Mouse (Mus musculus) 3134 (cell line): ENCODE data around the gene Tacc2.

Experiments used
- DNase-seq: peaks from one replicate; pipeline ENCODE4 v3.0.0-alpha.2; 2011; ENCODE audit warnings: low spot score; ENCODE audit not compliant: insufficient read length; ENCODE audit errors: extremely low read depth

Gene Tacc2

DNA sequence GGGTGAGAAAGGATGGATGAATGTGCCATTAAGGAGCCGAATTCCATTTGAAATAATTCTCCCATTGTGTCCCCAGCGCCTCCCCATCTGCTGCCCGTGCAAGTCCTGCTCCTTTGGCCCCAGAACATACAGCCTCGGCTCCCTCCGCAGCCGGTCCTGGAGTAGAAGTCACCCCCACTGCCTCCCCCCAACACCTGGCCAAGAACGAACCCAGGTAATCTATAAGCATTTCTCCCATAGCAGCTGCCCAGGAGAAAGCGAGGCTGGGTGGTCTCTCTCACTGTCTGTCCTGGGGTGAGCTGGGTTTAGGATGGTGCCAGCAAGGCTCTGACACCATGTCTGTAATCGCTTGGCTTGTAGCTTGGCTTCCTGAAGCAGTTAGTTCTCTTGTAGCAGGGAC is 97.3 kb downstream of the Tacc2 start:
- DNase-seq, result no peak

GRCm38 (mm10) chr7:130676885-130677540 is 99.8 kb downstream of the Tacc2 start:
- DNase-seq, result no peak

DNA sequence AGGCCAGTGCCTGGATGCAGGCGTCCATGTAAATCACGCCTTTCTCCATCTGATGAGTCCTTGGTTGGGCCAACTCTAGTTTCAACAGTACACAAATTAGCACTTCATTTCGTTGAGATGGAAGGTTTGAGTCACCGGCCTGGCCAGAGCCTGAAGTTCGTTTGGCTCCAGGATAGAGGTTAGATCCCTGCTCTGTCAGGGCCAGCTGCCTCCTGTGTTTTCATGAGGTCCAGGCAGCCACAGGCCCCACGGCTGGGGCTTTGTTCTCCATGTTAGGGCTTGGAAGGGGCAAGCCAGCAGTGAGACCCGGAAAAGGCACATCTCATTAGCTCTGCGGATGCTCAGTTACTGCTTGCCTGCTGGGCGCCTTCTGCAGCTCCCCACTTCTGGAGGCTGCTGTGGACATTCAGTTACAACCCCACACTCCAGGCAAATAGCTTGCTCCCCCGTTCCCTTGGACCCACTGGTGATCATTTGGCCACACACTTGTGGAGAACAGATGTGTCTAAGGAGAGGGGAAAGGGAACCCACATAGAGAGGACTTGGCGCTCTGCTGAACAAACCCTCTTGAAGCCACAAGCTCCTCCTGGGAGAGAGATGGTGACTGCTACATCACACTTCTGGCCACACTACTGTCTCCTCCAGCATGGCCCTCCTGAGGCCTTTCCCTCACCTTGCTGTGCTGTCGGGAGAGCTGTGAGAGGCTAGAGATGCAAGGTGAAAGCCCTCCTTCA is 100.5 kb downstream of the Tacc2 start:
- no peak for DNase-seq

- DNase-seq, result no peak
Observed at GRCm38 (mm10) chr7:130678414-130678813, 101.2 kb downstream of the Tacc2 start.

GRCm38 (mm10) chr7:130681798-130682197 is 104.6 kb downstream of the Tacc2 start:
- peak; percentile 63 for DNase-seq

- DNase-seq, result no peak
Observed at GRCm38 (mm10) chr7:130688601-130689000, 111.4 kb downstream of the Tacc2 start.

DNA sequence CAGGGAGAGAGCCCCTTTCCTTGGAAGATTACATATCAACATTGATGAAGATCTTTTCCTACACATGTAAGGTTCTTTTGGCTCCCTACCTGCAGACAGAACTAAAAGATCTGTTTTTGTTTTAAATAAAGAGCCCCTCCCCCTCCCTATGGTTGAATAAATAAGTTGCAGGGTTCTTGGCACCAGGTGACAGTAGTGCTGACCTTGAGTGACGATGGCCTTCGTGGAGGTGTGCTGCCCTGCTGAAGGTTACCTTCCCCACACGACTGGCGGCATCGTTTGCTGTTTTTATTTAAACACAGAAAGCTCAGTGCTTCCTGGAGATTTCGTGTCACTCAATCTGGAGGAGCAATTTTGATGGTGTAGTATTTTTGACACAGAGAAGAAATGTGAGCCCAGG is 113.6 kb downstream of the Tacc2 start:
- DNase-seq, result no peak

DNA sequence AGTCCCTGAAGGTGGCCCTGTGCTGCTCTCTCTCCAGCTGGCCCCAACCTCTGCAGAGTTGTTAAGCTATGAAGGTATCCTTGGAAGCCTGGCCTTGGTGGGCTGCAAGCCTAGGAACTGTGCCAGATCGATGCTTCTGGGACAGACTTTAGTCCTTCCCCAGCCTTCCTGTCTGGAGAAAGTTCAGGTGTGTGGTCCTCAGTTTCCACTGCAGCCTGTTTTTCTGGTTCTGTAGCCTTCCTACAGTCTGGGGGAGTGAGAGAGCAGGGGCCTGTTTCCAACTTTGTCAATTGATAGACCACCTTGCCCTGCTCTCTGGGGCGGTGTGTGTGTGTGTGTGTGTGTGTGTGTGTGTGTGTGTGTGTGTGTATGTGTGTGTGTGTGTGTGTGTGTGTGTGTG is 114.7 kb downstream of the Tacc2 start:
- DNase-seq, result no peak

- DNase-seq, result no peak
Observed at GRCm38 (mm10) chr7:130692392-130692942, 115.2 kb downstream of the Tacc2 start.

DNA sequence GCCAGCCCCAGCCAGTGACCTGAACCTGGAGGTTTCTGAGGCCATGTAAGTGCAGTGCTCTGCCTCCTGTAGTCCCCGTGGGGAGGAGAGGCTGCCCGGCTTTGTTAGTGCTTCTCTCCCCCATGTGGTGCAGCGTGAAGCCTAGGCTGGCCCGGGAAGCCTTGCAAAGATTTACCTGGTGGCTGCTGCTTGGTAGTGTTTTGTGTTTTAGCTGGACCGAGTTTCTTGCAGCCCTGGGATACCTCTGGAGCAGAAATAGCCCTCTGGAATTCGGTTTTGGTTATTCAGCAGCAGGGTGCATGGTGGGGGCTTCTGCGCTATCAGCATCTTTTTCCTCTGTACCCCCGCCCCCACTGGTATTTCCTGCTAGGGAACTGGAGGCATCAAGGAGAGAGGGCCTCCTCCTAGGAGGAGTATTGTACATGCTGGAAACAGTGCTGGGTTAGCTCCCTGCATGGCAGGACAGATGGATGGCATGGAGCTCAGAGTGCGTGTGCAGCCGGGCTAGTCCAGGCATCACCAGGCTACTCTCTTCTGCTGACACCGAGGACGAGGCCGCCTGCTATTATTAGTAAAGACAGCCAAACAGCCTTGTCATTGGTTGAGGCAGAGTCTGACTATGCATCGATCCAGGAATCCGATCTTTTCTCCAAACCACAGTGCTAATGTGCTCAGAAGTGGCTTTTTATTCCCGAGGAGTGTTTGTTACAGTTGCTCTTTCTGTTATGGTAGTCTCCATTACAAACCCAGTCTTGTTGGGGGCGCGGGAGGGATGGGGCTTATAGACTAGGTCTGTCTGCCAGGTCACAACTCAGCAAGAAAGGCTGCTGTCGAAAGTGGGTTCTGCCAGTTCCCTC is 115.9 kb downstream of the Tacc2 start:
- no peak for DNase-seq

- DNase-seq, result no peak
Observed at GRCm38 (mm10) chr7:130693800-130694193, 116.6 kb downstream of the Tacc2 start.

GRCm38 (mm10) chr7:130695669-130696338 is 118.6 kb downstream of the Tacc2 start:
- DNase-seq, result no peak

DNA sequence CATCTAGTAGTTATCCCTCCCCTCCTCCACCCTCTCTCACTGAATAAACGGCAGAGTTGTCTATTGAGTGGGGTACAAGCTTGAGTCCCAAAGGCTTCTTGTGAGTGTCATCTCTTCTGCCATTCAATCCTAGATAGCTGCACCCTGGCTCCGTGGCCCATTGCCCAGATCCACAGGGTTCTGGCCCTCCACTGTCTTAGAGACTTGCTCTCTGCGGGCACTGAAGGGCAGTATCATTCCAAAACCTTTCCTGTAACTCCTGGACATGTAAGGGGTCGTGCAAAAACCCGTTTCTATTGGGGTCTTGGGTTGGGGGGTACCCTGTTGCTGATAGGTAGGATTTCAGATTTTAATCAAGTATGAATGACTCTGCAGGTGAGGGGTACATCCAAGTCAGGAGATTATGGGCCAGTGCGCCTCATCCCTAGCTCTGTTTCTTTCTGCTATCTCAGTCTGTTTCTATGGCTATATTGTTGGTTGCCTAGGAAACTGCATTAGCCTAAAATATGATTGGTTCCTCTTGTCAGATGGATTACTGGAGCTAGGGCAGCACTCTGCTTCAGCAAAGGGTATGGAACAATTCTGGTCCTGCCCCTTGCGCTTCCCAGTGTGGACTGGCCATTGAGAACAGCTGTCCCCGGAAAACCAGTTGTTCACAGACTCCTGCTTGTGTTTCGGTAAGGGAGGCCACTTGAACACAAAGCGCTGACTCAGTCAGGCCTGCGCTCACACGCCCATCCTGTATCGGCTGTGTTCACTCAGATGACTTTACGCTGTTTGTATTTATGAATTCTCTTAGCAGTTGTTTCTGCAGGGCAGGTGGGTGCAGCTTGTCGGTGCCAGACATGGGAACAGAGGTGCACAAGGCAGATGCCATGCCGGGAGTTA is 119.4 kb downstream of the Tacc2 start:
- DNase-seq, result no peak

GRCm38 (mm10) chr7:130698480-130698879 is 121.2 kb downstream of the Tacc2 start:
- no peak for DNase-seq

DNA sequence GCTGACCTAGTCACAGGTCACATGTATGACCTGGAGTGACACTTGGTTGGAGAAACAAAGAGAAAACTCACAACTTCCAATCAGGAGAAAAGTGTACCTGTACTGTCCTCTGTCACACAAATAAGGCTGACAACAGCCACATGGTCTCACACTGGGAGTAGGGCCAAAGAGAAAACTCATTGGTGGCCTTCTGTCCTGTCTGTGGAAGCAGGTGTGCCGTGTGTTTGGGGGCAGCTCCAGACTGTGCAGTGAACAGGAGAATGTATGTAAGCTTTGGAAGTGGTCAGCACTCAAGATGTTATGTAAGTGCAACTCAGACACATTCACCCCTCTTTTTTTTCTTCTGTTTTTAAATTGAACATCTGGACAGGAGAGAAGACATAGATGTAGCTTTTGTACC is 124.1 kb downstream of the Tacc2 start:
- DNase-seq, result no peak

DNA sequence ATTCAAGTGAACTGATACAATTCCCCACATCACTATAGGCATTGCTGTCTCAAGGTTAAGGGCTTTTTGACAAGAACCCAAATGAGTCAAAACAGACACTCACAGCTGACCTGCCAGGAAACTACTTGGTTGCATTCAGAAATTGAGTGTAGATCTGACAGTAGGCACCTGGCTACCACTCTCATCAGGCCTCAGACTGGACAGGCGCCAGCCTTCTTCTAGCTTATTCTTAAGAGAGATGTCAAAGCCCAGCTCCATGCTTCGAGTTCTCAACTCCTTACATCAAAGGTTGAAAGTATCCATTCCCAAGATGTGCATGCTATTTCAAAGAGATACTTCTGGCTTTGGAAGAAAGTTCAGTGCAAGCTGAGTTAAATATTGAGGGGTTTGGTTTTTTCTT is 128.0 kb downstream of the Tacc2 start:
- no peak for DNase-seq

DNA sequence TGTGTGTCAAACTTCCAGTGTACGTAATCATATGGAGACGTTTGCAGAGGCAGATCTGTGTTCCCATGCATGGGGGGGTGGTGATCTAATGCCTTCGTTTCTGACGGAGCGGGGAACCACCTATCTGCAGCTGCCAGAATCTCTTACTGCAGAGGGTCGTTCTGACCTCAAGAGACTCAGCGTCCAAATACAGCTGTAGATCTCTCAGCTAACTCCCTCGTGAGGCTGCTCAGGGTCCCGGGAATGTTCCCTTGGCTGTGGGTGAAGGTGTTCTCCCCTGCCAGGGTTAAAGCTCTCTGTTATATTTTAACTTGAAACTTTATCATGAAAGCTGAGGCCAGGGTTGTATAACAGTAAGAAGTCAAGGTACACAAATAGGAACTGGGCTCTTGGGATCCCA is 131.7 kb downstream of the Tacc2 start:
- no peak for DNase-seq

DNA sequence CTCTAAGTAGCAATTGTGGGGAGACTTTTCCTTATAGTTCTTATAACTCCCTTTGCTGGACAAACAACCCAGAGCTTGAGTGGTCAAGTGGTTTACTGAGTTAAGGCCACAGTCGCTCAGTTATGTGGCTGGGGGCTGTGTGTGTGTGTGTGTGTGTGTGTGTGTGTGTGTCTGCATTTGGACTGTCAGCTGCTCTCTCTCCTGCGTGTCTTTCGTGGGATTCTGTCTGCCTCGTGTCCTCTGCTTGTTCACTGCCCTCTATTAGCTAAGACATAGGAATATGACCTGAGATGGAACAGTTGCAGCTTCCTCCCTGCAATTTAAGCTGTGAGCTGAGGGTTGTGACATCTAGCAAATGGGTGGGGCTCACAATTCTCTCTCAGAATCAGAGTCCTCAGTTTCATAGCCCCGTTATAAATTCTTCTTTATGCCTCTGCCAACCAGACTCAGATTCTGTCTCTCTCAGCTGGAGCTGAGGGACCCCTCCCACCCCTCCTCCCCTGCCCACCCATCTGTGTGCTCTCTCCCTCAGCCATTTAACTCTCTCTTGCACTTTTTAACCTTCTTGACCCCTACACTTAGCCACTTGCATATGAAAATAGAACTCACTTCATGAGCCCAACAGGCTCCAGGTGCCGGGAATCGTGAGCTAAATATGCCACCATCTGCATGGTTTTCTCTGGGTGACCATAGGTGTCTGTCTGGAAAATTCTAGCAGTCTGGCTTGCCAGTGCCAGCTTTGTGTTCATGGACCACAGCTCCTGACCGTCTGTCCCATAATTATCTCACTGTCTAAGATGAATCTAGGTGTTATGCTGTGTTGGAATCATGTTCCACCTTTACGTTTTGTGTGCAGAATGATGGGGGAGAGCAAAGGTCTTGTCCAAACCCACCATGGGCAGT is 132.4 kb downstream of the Tacc2 start:
- DNase-seq, result no peak

DNA sequence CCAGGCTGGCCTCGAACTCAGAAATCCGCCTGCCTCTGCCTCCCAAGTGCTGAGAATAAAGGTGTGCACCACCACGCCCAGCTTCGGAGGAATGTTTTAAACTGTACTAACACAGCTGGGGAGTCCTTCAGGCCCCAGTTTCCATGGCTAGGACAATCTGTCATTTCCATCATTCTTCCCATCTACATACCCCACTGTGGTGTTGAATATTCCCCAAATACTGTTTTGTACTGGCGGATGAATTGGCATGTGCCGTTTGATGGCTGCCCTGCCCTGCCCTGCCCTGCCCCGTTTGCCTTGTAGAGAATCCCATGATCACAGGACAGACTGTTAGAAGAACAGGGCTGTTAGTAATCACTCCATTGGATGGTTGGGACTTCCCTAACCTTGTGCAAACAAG is 134.6 kb downstream of the Tacc2 start:
- DNase-seq, result no peak
